Mouse (Mus musculus): ENCODE measurements around the gene Psmb5.

DNA sequence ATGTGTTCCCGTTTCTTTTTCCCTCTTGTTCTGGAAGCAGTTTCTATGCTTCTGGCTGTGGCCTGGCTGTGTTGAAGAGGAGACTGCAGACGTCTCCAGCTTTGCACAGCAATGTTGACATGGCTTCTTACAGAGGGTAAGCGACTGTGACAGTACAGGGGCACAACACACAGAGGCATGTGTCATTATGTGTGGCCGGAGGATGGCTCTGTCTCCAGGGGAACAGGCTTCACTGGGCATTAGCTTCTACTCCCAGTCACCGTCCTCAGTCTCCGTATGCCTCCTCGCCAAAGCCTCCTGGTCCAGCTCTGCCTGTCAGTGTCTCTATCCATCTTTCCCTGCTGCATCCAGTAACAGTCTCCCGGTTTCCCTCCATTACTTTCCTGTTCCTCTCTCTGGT, 10.6 kb downstream of the Psmb5 start:
- no peak for TF ChIP-seq CTCF (IDR thresholded peaks at IDR 0.05; ENCODE audit: low read depth)
- no peak for TF ChIP-seq EP300 (IDR thresholded peaks at IDR 0.05; ENCODE audit: low read depth)
